Mouse (Mus musculus): ENCODE data around the gene Cela3b. TPM values are rescaled to one million over a fixed set of nuclear protein-coding genes. Genes with fewer than 3 reads are reported as not detected.
A peak's percentile ranks its signal among the peaks of the same experiment; 100 is the strongest.

The Cela3b gene
- total RNA-seq, 2 experiments from 2014 or later: not detected

GRCm38 (mm10) chr4:137380702-137381605 lies 49.4 kb downstream of the Cela3b start:
- DNase-seq: no peak
- intact Hi-C loops (cut with DNase I; ENCODE audit: low total_unique reads): no loop called here

GRCm38 (mm10) chr4:137379713-137380255 lies 50.6 kb downstream of the Cela3b start:
- intact Hi-C loops (cut with DNase I; ENCODE audit: low total_unique reads): no loop called here
- no peak for DNase-seq

GRCm38 (mm10) chr4:137379085-137379484 lies 51.3 kb downstream of the Cela3b start:
- intact Hi-C loops (cut with DNase I; ENCODE audit: low total_unique reads): no loop called here

GRCm38 (mm10) chr4:137377526-137378304 lies 52.6 kb downstream of the Cela3b start:
- intact Hi-C loops (cut with DNase I; ENCODE audit: low total_unique reads): no loop called here

More at GRCm38 (mm10) chr4:137379085-137379484, 51.3 kb downstream of the Cela3b start:
- no peak for DNase-seq

GRCm38 (mm10) chr4:137376778-137377177 lies 53.6 kb downstream of the Cela3b start:
- DNase-seq: no peak
- intact Hi-C loops (cut with DNase I; ENCODE audit: low total_unique reads): no loop called here

More at GRCm38 (mm10) chr4:137377526-137378304, 52.6 kb downstream of the Cela3b start:
- DNase-seq: no peak

- peak; percentile 24 for DNase-seq
- intact Hi-C loops (cut with DNase I; ENCODE audit: low total_unique reads): no loop called here
Observed at GRCm38 (mm10) chr4:137375314-137376278, 54.7 kb downstream of the Cela3b start.

GRCm38 (mm10) chr4:137373711-137374110 lies 56.6 kb downstream of the Cela3b start:
- no peak for DNase-seq
- intact Hi-C loops (cut with DNase I; ENCODE audit: low total_unique reads): no loop called here

GRCm38 (mm10) chr4:137371596-137372523 lies 58.5 kb downstream of the Cela3b start:
- intact Hi-C loops (cut with DNase I; ENCODE audit: low total_unique reads): no loop called here
- DNase-seq: no peak

Other genes starting within 250 kb of the Cela3b start
- 1 to 10 TPM; 6.4 to 8.8 TPM for gene Wnt4, start 153.1 kb downstream of the Cela3b start, total RNA-seq (2021)
- 100 to 1,000 TPM; 200 to 210 TPM for gene Cdc42, start 72.8 kb downstream of the Cela3b start, total RNA-seq (2021)
- not detected for gene Cela3a, start 20.7 kb downstream of the Cela3b start, total RNA-seq (2021)
- not detected for gene 1700013G24Rik, start 22.7 kb upstream of the Cela3b start, total RNA-seq (2021)
- 100 to 1,000 TPM; 193 to 224 TPM for gene Hspg2, start 38.2 kb upstream of the Cela3b start, total RNA-seq (2021)
- gene Ldlrad2, start 144.0 kb upstream of the Cela3b start, total RNA-seq (2021): not detected
- 10 to 100 TPM; 20.1 to 24.4 TPM for gene Usp48, start 163.2 kb upstream of the Cela3b start, total RNA-seq (2021)
- gene Rap1gap, start 234.2 kb upstream of the Cela3b start, total RNA-seq (2021): 1 to 10 TPM; 4.1 to 4.8 TPM

Data from gastrocnemius, postnatal 14 days (tissue).